Comparison of ENCODE assay signal across 28 mouse cellular contexts in genomic region chr12:107105017-107105416, GRCm38 (mm10).
DNase-seq lines count a peak whose midpoint lies in the region; ATAC-seq and TF ChIP-seq lines count a peak whose summit lies in the region.
"Had no signal": no experiment of that assay in that cellular context is flagged by ENCODE, and none has a peak within 500 bp of the region (broad histone marks: within the 10 kb centered on the region; RNA-seq: fewer than 3 reads in every experiment).

No protein-coding gene starts in this region.

- no peaks in the 10 kb centered on the region for H3K27me3 ChIP-seq in hindbrain, embryonic 12.5 days
- H3K27me3 ChIP-seq in hindbrain, embryonic 10.5 days (ENCODE audit: insufficient read depth, poor library complexity, severe bottlenecking): no peaks in the 10 kb centered on the region
- no peaks in the 10 kb centered on the region for H3K27me3 ChIP-seq in midbrain, embryonic 13.5 days
- H3K27me3 ChIP-seq in midbrain, postnatal 0 days (ENCODE audit: insufficient read depth, low read length): no peaks in the 10 kb centered on the region
- no peaks in the 10 kb centered on the region for H3K27me3 ChIP-seq in forebrain, embryonic 15.5 days
- no peaks in the 10 kb centered on the region for H3K27me3 ChIP-seq in hindbrain, embryonic 15.5 days
- H3K27me3 ChIP-seq: heart, embryonic 12.5 days; intestine, embryonic 15.5 days had no signal

- no peak overlapping the region for H3K4me2 ChIP-seq in hindbrain, embryonic 12.5 days (replicated peaks)
- H3K4me2 ChIP-seq in midbrain, embryonic 13.5 days (replicated peaks): no peak overlapping the region
- H3K4me2 ChIP-seq in midbrain, postnatal 0 days (ENCODE audit: low read depth, low read length, poor library complexity, severe bottlenecking): no peak overlapping the region
- peak overlapping the region; percentile 10; the same call in 1 of the 2 replicates for H3K4me2 ChIP-seq in forebrain, embryonic 15.5 days (replicated peaks)
- H3K4me2 ChIP-seq in hindbrain, embryonic 15.5 days: no peak overlapping the region; the same call in 1 of the 2 replicates
- H3K4me2 ChIP-seq: heart, embryonic 12.5 days; intestine, embryonic 15.5 days had no signal

- no peak for ATAC-seq in hindbrain, embryonic 12.5 days (ENCODE audit: low FRiP score)
- ATAC-seq in midbrain, embryonic 13.5 days: no peak
- no peak for ATAC-seq in midbrain, postnatal 0 days (ENCODE audit: low FRiP score)
- ATAC-seq in forebrain, embryonic 15.5 days (replicated peaks): peak; percentile 46; the same call in 1 of the 2 replicates
- ATAC-seq in hindbrain, embryonic 15.5 days (ENCODE audit: low FRiP score, low read depth): no peak
- ATAC-seq: CD4-positive, CD25-positive, alpha-beta regulatory T cell, adult 4 months; intestine, embryonic 15.5 days had no signal

- H3K4me3 ChIP-seq in hindbrain, embryonic 12.5 days: no peak overlapping the region
- H3K4me3 ChIP-seq in hindbrain, embryonic 10.5 days: no peak overlapping the region
- H3K4me3 ChIP-seq in midbrain, embryonic 13.5 days (replicated peaks): no peak overlapping the region
- H3K4me3 ChIP-seq in midbrain, postnatal 0 days (ENCODE audit: low read depth, low read length): no peak overlapping the region
- H3K4me3 ChIP-seq in forebrain, embryonic 15.5 days: no peak overlapping the region
- H3K4me3 ChIP-seq in hindbrain, embryonic 15.5 days: no peak overlapping the region
- H3K4me3 ChIP-seq: gastrocnemius, adult 2 months; heart, adult 2 months; heart, embryonic 12.5 days; intestine, embryonic 15.5 days had no signal

- H3K36me3 ChIP-seq in hindbrain, embryonic 12.5 days: no peaks in the 10 kb centered on the region
- no peaks in the 10 kb centered on the region for H3K36me3 ChIP-seq in hindbrain, embryonic 10.5 days
- no peaks in the 10 kb centered on the region for H3K36me3 ChIP-seq in midbrain, embryonic 13.5 days
- no peaks in the 10 kb centered on the region for H3K36me3 ChIP-seq in midbrain, postnatal 0 days (ENCODE audit: insufficient read depth, low read length)
- no peaks in the 10 kb centered on the region for H3K36me3 ChIP-seq in forebrain, embryonic 15.5 days
- no peaks in the 10 kb centered on the region for H3K36me3 ChIP-seq in hindbrain, embryonic 15.5 days
- H3K36me3 ChIP-seq: heart, embryonic 12.5 days; intestine, embryonic 15.5 days had no signal

- WGBS in hindbrain, embryonic 12.5 days: 62% methylated on average over 11 of the region's 11 CpGs
- 79% methylated on average over 11 of the region's 11 CpGs for WGBS in hindbrain, embryonic 10.5 days
- WGBS in midbrain, embryonic 13.5 days: 73% methylated on average over 11 of the region's 11 CpGs
- 72% methylated on average over 11 of the region's 11 CpGs for WGBS in midbrain, postnatal 0 days
- 56% methylated on average over 11 of the region's 11 CpGs for WGBS in forebrain, embryonic 15.5 days
- WGBS in hindbrain, embryonic 15.5 days: 65% methylated on average over 11 of the region's 11 CpGs

- H3K27ac ChIP-seq in hindbrain, embryonic 12.5 days: peak overlapping the region; percentile 67
- no peak overlapping the region for H3K27ac ChIP-seq in hindbrain, embryonic 10.5 days
- H3K27ac ChIP-seq in midbrain, embryonic 13.5 days: peak overlapping the region; percentile 20; the same call in 1 of the 2 replicates
- no peak overlapping the region; the same call in 1 of the 2 replicates for H3K27ac ChIP-seq in midbrain, postnatal 0 days (ENCODE audit: low read depth, low read length)
- H3K27ac ChIP-seq in forebrain, embryonic 15.5 days (replicated peaks): peak overlapping the region; percentile 84
- H3K27ac ChIP-seq in hindbrain, embryonic 15.5 days (replicated peaks): peak overlapping the region; percentile 55
- H3K27ac ChIP-seq: gastrocnemius, adult 2 months; heart, adult 2 months; intestine, embryonic 15.5 days; liver, embryonic 14.5 days; macrophage; stomach, postnatal 0 days had no signal

- DNase-seq in hindbrain, embryonic 10.5 days (ENCODE audit: low spot score): no peak
- no peak for DNase-seq in midbrain, postnatal 0 days (ENCODE audit: low spot score)
- no peak for DNase-seq in yolk sac, embryonic 10.5 days (ENCODE audit: low spot score)
- DNase-seq: adrenal gland, postnatal 14 days; cerebellum, adult 11 months; cerebellum, adult 9-10 months; cerebellum, postnatal 36 days; gastrocnemius, adult 2 months; gastrocnemius, postnatal 36 days; heart, adult 2 months; kidney, adult 2 months; kidney, postnatal 36 days; liver; lung, adult 2 months; lung, postnatal 10 days; right cerebral cortex, postnatal 4 days; thymus, adult 18-20 months; thymus, postnatal 4 days had no signal

- no peak overlapping the region for H3K9ac ChIP-seq in hindbrain, embryonic 12.5 days
- H3K9ac ChIP-seq in midbrain, embryonic 13.5 days (replicated peaks): no peak overlapping the region
- no peak overlapping the region for H3K9ac ChIP-seq in midbrain, postnatal 0 days (replicated peaks; ENCODE audit: low read length, poor library complexity, severe bottlenecking)
- 0 out of 2 replicates have a peak overlapping the region, but pooled peaks have one; percentile 13 for H3K9ac ChIP-seq in forebrain, embryonic 15.5 days (replicated peaks)
- no peak overlapping the region for H3K9ac ChIP-seq in hindbrain, embryonic 15.5 days
- H3K9ac ChIP-seq: heart, embryonic 12.5 days; intestine, embryonic 15.5 days; liver, embryonic 14.5 days had no signal

- H3K4me1 ChIP-seq in hindbrain, embryonic 12.5 days: peaks cover 8% of the 10 kb centered on the region; the same call in 1 of the 2 replicates
- H3K4me1 ChIP-seq in hindbrain, embryonic 10.5 days (replicated peaks): no peaks in the 10 kb centered on the region
- peaks cover 13% of the 10 kb centered on the region; the same call in 1 of the 2 replicates for H3K4me1 ChIP-seq in midbrain, embryonic 13.5 days (replicated peaks)
- no peaks in the 10 kb centered on the region for H3K4me1 ChIP-seq in midbrain, postnatal 0 days (ENCODE audit: insufficient read depth, low read length)
- peaks cover 17% of the 10 kb centered on the region for H3K4me1 ChIP-seq in forebrain, embryonic 15.5 days
- H3K4me1 ChIP-seq in hindbrain, embryonic 15.5 days (replicated peaks): peaks cover 18% of the 10 kb centered on the region
- H3K4me1 ChIP-seq: heart, embryonic 12.5 days; intestine, embryonic 15.5 days had no signal

- H3K9me3 ChIP-seq in hindbrain, embryonic 12.5 days (replicated peaks): no peaks in the 10 kb centered on the region
- H3K9me3 ChIP-seq in hindbrain, embryonic 10.5 days: no peaks in the 10 kb centered on the region
- no peaks in the 10 kb centered on the region for H3K9me3 ChIP-seq in midbrain, embryonic 13.5 days
- H3K9me3 ChIP-seq in midbrain, postnatal 0 days (ENCODE audit: low read length): no peaks in the 10 kb centered on the region
- no peaks in the 10 kb centered on the region for H3K9me3 ChIP-seq in forebrain, embryonic 15.5 days
- H3K9me3 ChIP-seq in hindbrain, embryonic 15.5 days: no peaks in the 10 kb centered on the region
- H3K9me3 ChIP-seq: heart, embryonic 12.5 days; intestine, embryonic 15.5 days had no signal

- no peak for TF ChIP-seq CTCF in midbrain, postnatal 0 days (IDR thresholded peaks at IDR 0.05)

Comparison
In these comparisons a context has a peak if more than half of its experiments do, and no peak if none do; other contexts are left out.
1. H3K27ac ChIP-seq: peak in hindbrain, embryonic 12.5 days (single experiment), midbrain, embryonic 13.5 days (single experiment), forebrain, embryonic 15.5 days (single experiment) and hindbrain, embryonic 15.5 days (single experiment); none in hindbrain, embryonic 10.5 days (single experiment) and midbrain, postnatal 0 days (single experiment).